Mouse (Mus musculus) stomach, postnatal 0 days (tissue): ENCODE data around the gene Gm45618. TPM values are rescaled to one million over a fixed set of nuclear protein-coding genes. Genes with fewer than 3 reads are reported as not detected.
A peak's percentile ranks its signal among the peaks of the same experiment; 100 is the strongest.

Source experiments
- ATAC-seq: fragments of 200-750 bp; cut with Nextera tagmentation; 2 replicates; pipeline ENCODE4 v1.8.0; 2017; ENCODE audit not compliant: low FRiP score, low TSS enrichment
- DNase-seq: peaks from one replicate; pipeline ENCODE4 v3.0.0-alpha.2; 2016; ENCODE audit warnings: low spot score
- H3K27ac ChIP-seq: fragments of 300-500 bp; sonication (generic); replicated peaks from 2 replicates; pipeline ENCODE4 v1.5.1; 2014; ENCODE audit warnings: mild to moderate bottlenecking, control low read depth
- H3K27me3 ChIP-seq: fragments of 300-500 bp; sonication (generic); 2 replicates; pipeline ENCODE4 v1.6.1; 2014; ENCODE audit warnings: low read length; ENCODE audit not compliant: control insufficient read depth, insufficient read depth
- H3K36me3 ChIP-seq: fragments of 300-500 bp; sonication (generic); 2 replicates; pipeline ENCODE4 v1.6.1; 2014; ENCODE audit warnings: low read length, mixed read lengths; ENCODE audit not compliant: control insufficient read depth, insufficient read depth
- H3K4me1 ChIP-seq: fragments of 300-500 bp; sonication (generic); replicated peaks from 2 replicates; pipeline ENCODE4 v1.6.1; 2014; ENCODE audit warnings: antibody characterized with exemption; ENCODE audit not compliant: control insufficient read depth, insufficient read depth
- H3K4me2 ChIP-seq: fragments of 300-500 bp; sonication (generic); replicated peaks from 2 replicates; pipeline ENCODE4 v1.6.1; 2014; ENCODE audit warnings: low read depth, mild to moderate bottlenecking, control low read depth, moderate library complexity
- H3K4me3 ChIP-seq: fragments of 300-500 bp; sonication (generic); 2 replicates; pipeline ENCODE4 v1.5.1; 2014; ENCODE audit warnings: low read depth, low read length, control low read depth
- H3K9ac ChIP-seq: fragments of 300-500 bp; sonication (generic); 2 replicates; pipeline ENCODE4 v1.6.1; 2014; ENCODE audit warnings: mild to moderate bottlenecking, low read length, control low read depth, mixed read lengths
- H3K9me3 ChIP-seq: fragments of 300-500 bp; sonication (generic); 2 replicates; pipeline ENCODE4 v1.6.1; 2016; ENCODE audit warnings: low read length; ENCODE audit not compliant: control insufficient read depth
- CTCF ChIP-seq: IDR thresholded peaks from 2 replicates; pipeline ENCODE4 v1.5.1; 2016; ENCODE audit warnings: antibody characterized with exemption, low read depth, mild to moderate bottlenecking, moderate library complexity
- EP300 ChIP-seq: optimal IDR thresholded peaks from 2 replicates; pipeline ENCODE3; 2016; ENCODE audit warnings: antibody characterized with exemption
- WGBS: fragments of 180-500 bp; shearing (Covaris S2); extraction: QIAGEN DNeasy Blood & Tissue Kit; methylation state at CpG from one replicate; pipeline ENCODE4 v1.1.7; 2014; 5-methylcytosine and 5-hydroxymethylcytosine counted together
- polyA plus RNA-seq: library from polyadenylated mRNA; unstranded; fragments of >200 nt; fragmentation: Nextera tagmentation; extraction: Ambion mirVana; gene quantifications from 2 replicates; pipeline ENCODE4 v1.2.1, GENCODE M21; 2015

The Gm45618 gene
- polyA plus RNA-seq, 1 experiment from 2014 or later = not detected

DNA sequence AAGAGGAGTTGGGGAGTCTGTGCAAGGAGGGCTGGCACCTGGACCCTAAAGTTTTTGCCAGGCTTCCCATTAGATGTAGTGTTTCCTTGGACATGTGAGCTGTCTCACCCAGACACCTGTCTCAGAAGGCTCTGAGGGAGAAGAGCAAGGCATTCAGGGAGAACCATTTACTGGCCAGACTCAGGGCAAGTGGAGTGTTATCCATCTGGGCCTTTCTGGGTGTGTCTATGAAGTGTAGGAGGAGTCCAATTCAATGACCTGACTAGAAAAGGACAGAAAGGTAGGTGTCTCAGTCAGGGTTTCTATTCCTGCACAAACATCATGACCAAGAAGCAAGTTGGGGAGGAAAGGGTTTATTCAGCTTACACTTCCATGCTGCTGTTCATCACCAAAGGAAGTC, 48.8 kb downstream of the Gm45618 start:
- no peak for TF ChIP-seq EP300
- no peak for TF ChIP-seq CTCF
- H3K27me3 ChIP-seq = no peaks in the 10 kb centered on the region
- no peak overlapping the region for H3K4me2 ChIP-seq
- no peaks in the 10 kb centered on the region for H3K4me1 ChIP-seq
- no peak overlapping the region for H3K27ac ChIP-seq
- no peak overlapping the region for H3K9ac ChIP-seq
- no peaks in the 10 kb centered on the region for H3K9me3 ChIP-seq
- ATAC-seq = no peak
- H3K36me3 ChIP-seq = no peaks in the 10 kb centered on the region
- no peak for DNase-seq
- no peak overlapping the region for H3K4me3 ChIP-seq

DNA sequence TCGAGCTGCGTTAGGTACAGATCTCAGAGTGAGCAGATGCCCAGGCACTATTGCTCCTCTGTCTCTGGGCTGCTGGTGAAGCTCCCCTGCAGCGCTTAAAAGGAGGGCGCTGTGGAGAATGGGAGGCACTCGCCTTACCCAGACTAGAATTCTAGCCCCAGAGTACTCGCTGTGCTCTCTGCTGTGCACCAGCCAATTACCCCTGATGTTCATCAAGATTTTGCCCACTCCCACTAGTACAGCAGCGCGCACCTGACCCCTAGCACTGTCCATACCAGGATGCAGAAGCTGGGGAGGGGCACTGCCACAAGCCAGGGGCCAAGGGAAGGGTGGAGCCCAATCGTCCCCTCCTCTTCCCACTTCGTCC, 49.3 kb downstream of the Gm45618 start:
- ATAC-seq (no peak; the same call in 1 of the 2 replicates), DNase-seq (no peak)
- Histone ChIP-seq H3K36me3 (no peaks in the 10 kb centered on the region), H3K9me3 (no peaks in the 10 kb centered on the region), H3K27ac (no peak overlapping the region), H3K9ac (no peak overlapping the region), H3K4me2 (peak overlapping the region; percentile 37; the same call in 1 of the 2 replicates), H3K4me3 (no peak overlapping the region), H3K4me1 (no peaks in the 10 kb centered on the region), H3K27me3 (no peaks in the 10 kb centered on the region)
- WGBS = 6% methylated on average over 8 of the region's 10 CpGs
- TF ChIP-seq EP300 = no peak
- no peak for TF ChIP-seq CTCF

DNA sequence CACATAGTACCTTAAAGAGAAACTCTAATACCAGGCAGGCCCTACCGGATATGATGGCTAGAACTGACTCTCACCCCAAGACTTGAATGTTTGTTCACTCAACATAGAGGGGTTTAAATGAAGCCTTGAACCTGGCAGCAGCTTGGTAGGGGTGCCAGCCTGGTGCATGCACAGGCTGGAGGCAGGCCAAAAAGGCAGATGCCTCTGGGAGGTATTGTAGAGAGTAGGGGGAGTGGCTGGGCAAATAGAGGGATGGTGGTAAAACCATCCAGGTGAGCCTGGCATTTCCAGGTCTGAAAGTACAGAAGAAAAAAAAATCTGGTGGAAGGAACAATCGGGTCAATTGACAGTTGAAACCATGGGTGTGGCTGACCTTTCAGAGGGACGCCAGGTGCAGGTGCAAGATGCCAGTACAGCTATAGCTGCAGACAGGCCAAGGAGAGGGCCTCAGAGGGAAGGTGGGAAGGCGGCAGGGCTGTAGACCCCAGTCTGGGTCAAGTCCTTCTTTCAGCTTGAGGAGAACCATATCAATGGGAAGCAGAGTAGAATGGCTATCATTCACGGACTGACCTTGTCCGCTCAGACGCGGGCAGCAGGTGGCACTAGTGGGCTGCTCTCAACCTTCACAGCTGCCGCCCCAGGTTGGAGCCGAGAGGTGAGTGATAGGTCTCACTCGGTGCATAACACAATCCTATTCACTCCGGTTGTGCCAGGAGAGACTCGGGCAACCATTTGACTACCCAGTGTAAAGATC, 49.9 kb downstream of the Gm45618 start:
- Histone ChIP-seq H3K9me3 (no peaks in the 10 kb centered on the region), H3K4me1 (no peaks in the 10 kb centered on the region), H3K27ac (no peak overlapping the region), H3K9ac (no peak overlapping the region), H3K36me3 (no peaks in the 10 kb centered on the region), H3K27me3 (no peaks in the 10 kb centered on the region), H3K4me2 (peak overlapping the region; percentile 37; the same call in 1 of the 2 replicates), H3K4me3 (no peak overlapping the region)
- ATAC-seq (peak; percentile 83), DNase-seq (peak; percentile 86)
- TF ChIP-seq EP300 (no peak), CTCF (peak; percentile 89)
- 15% methylated on average over 13 of the region's 13 CpGs for WGBS

Other genes starting within 250 kb of the Gm45618 start
- gene Tollip, start 202.2 kb downstream of the Gm45618 start, polyA plus RNA-seq = 33.2 and 33.4 TPM in 2 replicates
- 0.62 and 0.75 TPM in 2 replicates for gene Brsk2, start 171.0 kb downstream of the Gm45618 start, polyA plus RNA-seq
- 61.5 and 65.8 TPM in 2 replicates for gene Mob2, start 59.7 kb downstream of the Gm45618 start, polyA plus RNA-seq
- 3.6 and 5.6 TPM in 2 replicates for gene Dusp8, start 24.9 kb downstream of the Gm45618 start, polyA plus RNA-seq
- gene Gm39115, start 15.3 kb upstream of the Gm45618 start, polyA plus RNA-seq = not detected in 2 replicates
- gene Gm45337, start 23.9 kb upstream of the Gm45618 start, polyA plus RNA-seq = not detected in 2 replicates
- not detected in 2 replicates for gene Gm29735, start 36.4 kb upstream of the Gm45618 start, polyA plus RNA-seq
- not detected in 2 replicates for gene Gm4553, start 45.0 kb upstream of the Gm45618 start, polyA plus RNA-seq
- gene Krtap5-2, start 55.3 kb upstream of the Gm45618 start, polyA plus RNA-seq = not detected in 2 replicates
- gene Gm10153, start 69.7 kb upstream of the Gm45618 start, polyA plus RNA-seq = not detected in 2 replicates
- gene Krtap5-3, start 80.6 kb upstream of the Gm45618 start, polyA plus RNA-seq = not detected in 2 replicates
- gene Gm7579, start 91.1 kb upstream of the Gm45618 start, polyA plus RNA-seq = not detected in 2 replicates
- not detected in 2 replicates for gene Krtap5-5, start 109.2 kb upstream of the Gm45618 start, polyA plus RNA-seq
- not detected in 2 replicates for gene Gm40460, start 120.3 kb upstream of the Gm45618 start, polyA plus RNA-seq
- gene Gm2431, start 137.6 kb upstream of the Gm45618 start, polyA plus RNA-seq = not detected in 2 replicates
- gene Gm4559, start 153.6 kb upstream of the Gm45618 start, polyA plus RNA-seq = not detected in 2 replicates
- not detected in 2 replicates for gene Krtap5-1, start 176.4 kb upstream of the Gm45618 start, polyA plus RNA-seq
- not detected in 2 replicates for gene Krtap5-4, start 182.8 kb upstream of the Gm45618 start, polyA plus RNA-seq